Mouse (Mus musculus) CH12.LX (cell line): Measurements from ENCODE around the gene Adprh. TPM values are rescaled to one million over a fixed set of nuclear protein-coding genes. Genes with fewer than 3 reads are reported as not detected.

Experiments
- DNase-seq: peaks from one replicate; pipeline ENCODE4 v3.0.0-alpha.2; 2013; ENCODE audit errors: extremely low read depth
- H3K27ac ChIP-seq: 2 replicates; pipeline ENCODE4 v1.5.1; 2012; ENCODE audit warnings: low read depth, mild to moderate bottlenecking, control low read depth, moderate library complexity; ENCODE audit not compliant: insufficient read depth
- H3K27me3 ChIP-seq: replicated peaks from 2 replicates; pipeline ENCODE3; 2012; ENCODE audit warnings: inconsistent platforms
- H3K36me3 ChIP-seq, 2 experiments: replicated peaks in 1 of 2; 2 replicates each; pipeline versions ENCODE3 to v1.6.1; 2012; ENCODE audit warnings: inconsistent platforms in 1 of 2, low read length in 1 of 2, mild to moderate bottlenecking in 1 of 2, mixed read lengths in 1 of 2, moderate library complexity in 1 of 2; ENCODE audit not compliant: control insufficient read depth in 1 of 2, insufficient read depth in 1 of 2
- H3K4me1 ChIP-seq, 2 experiments: 2 replicates each; pipeline ENCODE4 v1.6.1; 2012; ENCODE audit warnings: inconsistent platforms in 1 of 2, moderate library complexity in 1 of 2; ENCODE audit not compliant: insufficient read depth in 2 of 2, control insufficient read depth in 1 of 2
- H3K4me2 ChIP-seq: 2 replicates; pipeline ENCODE4 v1.6.1; 2012; ENCODE audit warnings: low read depth, mild to moderate bottlenecking, control low read depth; ENCODE audit not compliant: poor library complexity, insufficient read depth, severe bottlenecking
- H3K4me3 ChIP-seq, 3 experiments: fragments of 150-350 bp in 1 of 3; sonication (generic) in 1 of 3; replicated peaks in 1 of 3; 2 replicates each; pipeline versions ENCODE3 to v1.5.1; 2011 to 2012; ENCODE audit warnings: low read depth in 2 of 3, low read length in 2 of 3, mild to moderate bottlenecking in 2 of 3, moderate library complexity in 2 of 3, control low read depth in 1 of 3, improper control_type of control experiment in 1 of 3, inconsistent platforms in 1 of 3, mixed read lengths in 1 of 3; ENCODE audit not compliant: poor library complexity in 1 of 3
- H3K79me2 ChIP-seq: replicated peaks from 2 replicates; pipeline ENCODE4 v1.6.1; 2012; ENCODE audit warnings: mild to moderate bottlenecking, moderate library complexity; ENCODE audit not compliant: control insufficient read depth, poor library complexity, insufficient read depth, severe bottlenecking; ENCODE audit errors: extremely low read depth
- H3K9ac ChIP-seq: 2 replicates; pipeline ENCODE4 v1.6.1; 2012; ENCODE audit warnings: low read depth, mild to moderate bottlenecking, control low read depth, moderate library complexity; ENCODE audit not compliant: insufficient read depth
- H3K9me3 ChIP-seq: replicated peaks from 2 replicates; pipeline ENCODE3; 2012; ENCODE audit warnings: low read length, inconsistent platforms, mixed read lengths
- CHD1 ChIP-seq: IDR thresholded peaks from 2 replicates; pipeline ENCODE4 v1.6.1; 2012; ENCODE audit warnings: low read depth, low read length, improper control_type of control experiment, inconsistent platforms
- ELF1 ChIP-seq: IDR thresholded peaks from 2 replicates; pipeline ENCODE4 v1.6.1; 2014; ENCODE audit warnings: low read depth, mild to moderate bottlenecking, inconsistent platforms, low read length, improper control_type of control experiment
- IRF4 ChIP-seq: IDR thresholded peaks from 2 replicates; pipeline ENCODE4 v1.6.1; 2014; ENCODE audit warnings: low read depth, mild to moderate bottlenecking, inconsistent platforms, low read length, improper control_type of control experiment
- MAFK ChIP-seq: IDR thresholded peaks from 2 replicates; pipeline ENCODE4 v1.6.1; 2011; ENCODE audit warnings: low read length, improper control_type of control experiment; ENCODE audit not compliant: insufficient replicate concordance
- MAX ChIP-seq: IDR thresholded peaks from 2 replicates; pipeline ENCODE4 v1.6.1; 2011; ENCODE audit warnings: low read length, improper control_type of control experiment
- MAZ ChIP-seq: IDR thresholded peaks from 2 replicates; pipeline ENCODE4 v1.6.1; 2012; ENCODE audit warnings: low read depth, mild to moderate bottlenecking, inconsistent platforms, low read length, improper control_type of control experiment, moderate library complexity
- MEF2A ChIP-seq: IDR thresholded peaks from 2 replicates; pipeline ENCODE4 v1.6.1; 2014; ENCODE audit warnings: low read depth, mild to moderate bottlenecking, inconsistent platforms, low read length, improper control_type of control experiment, borderline replicate concordance
- MYC ChIP-seq: IDR thresholded peaks from 2 replicates; pipeline ENCODE4 v1.6.1; 2011; ENCODE audit warnings: low read depth, mild to moderate bottlenecking, improper control_type of control experiment, low read length
- NRF1 ChIP-seq: IDR thresholded peaks from 2 replicates; pipeline ENCODE4 v1.6.1; 2014; ENCODE audit warnings: low read depth, mild to moderate bottlenecking, inconsistent platforms, low read length, improper control_type of control experiment, moderate library complexity
- POLR2AphosphoS2 ChIP-seq: IDR thresholded peaks from 2 replicates; pipeline ENCODE4 v1.6.1; 2011; ENCODE audit warnings: low read depth, low read length, improper control_type of control experiment
- RAD21 ChIP-seq: IDR thresholded peaks from 2 replicates; pipeline ENCODE4 v1.6.1; 2011; ENCODE audit warnings: low read depth, mild to moderate bottlenecking, low read length, improper control_type of control experiment, moderate library complexity
- RCOR1 ChIP-seq: conservative IDR thresholded peaks from 2 replicates; pipeline ENCODE4 v1.6.1; 2012; ENCODE audit warnings: low read depth, mild to moderate bottlenecking, inconsistent platforms, low read length, improper control_type of control experiment
- SMC3 ChIP-seq: IDR thresholded peaks from 2 replicates; pipeline ENCODE4 v1.6.1; 2011; ENCODE audit warnings: low read depth, low read length, improper control_type of control experiment
- TBP ChIP-seq: conservative IDR thresholded peaks from 2 replicates; pipeline ENCODE4 v1.6.1; 2011; ENCODE audit warnings: low read depth, low read length, improper control_type of control experiment
- TCF12 ChIP-seq: IDR thresholded peaks from 2 replicates; pipeline ENCODE4 v1.6.1; 2014; ENCODE audit warnings: low read depth, mild to moderate bottlenecking, inconsistent platforms, low read length, improper control_type of control experiment
- USF2 ChIP-seq: conservative IDR thresholded peaks from 2 replicates; pipeline ENCODE4 v1.6.1; 2011; ENCODE audit warnings: low read depth, low read length, improper control_type of control experiment
- ZC3H11A ChIP-seq: IDR thresholded peaks from 2 replicates; pipeline ENCODE4 v1.6.1; 2012; ENCODE audit warnings: low read depth, mild to moderate bottlenecking, inconsistent platforms, low read length, improper control_type of control experiment
- ZMIZ1 ChIP-seq: IDR thresholded peaks from 2 replicates; pipeline ENCODE4 v1.6.1; 2012; ENCODE audit warnings: low read depth, mild to moderate bottlenecking, inconsistent platforms, low read length, improper control_type of control experiment
- dilution Hi-C: fragments of 300-500 bp; cut with MboI; formaldehyde crosslinking; loops from 2 replicates; pipeline ENCODE4 v1.14.3; 2020; ENCODE audit warnings: low sequenced_read_pairs; ENCODE audit not compliant: extremely low pct_unique_long_range_greater_than_20kb, extremely low pct_ligation_motif_present
- in situ Hi-C: fragments of 300-500 bp; cut with MboI; formaldehyde crosslinking; loops from 3 replicates; pipeline ENCODE4 v1.14.3; 2019; ENCODE audit warnings: low sequenced_read_pairs, low pct_ligation_motif_present, low pct_unique_long_range_greater_than_20kb, mixed read lengths
- polyA plus RNA-seq: library from polyadenylated mRNA; unstranded; fragments of >175 nt; gene quantifications from 2 replicates; pipeline ENCODE4 v1.2.1, GENCODE M21; 2012; ENCODE audit warnings: low read depth; ENCODE audit not compliant: insufficient read length
- total RNA-seq, 2 experiments: library from RNA; depleted of rRNA; stranded (reverse); fragments of 300-350 nt in 1 of 2; fragments of >200 nt in 1 of 2; gene quantifications; 2 replicates each; pipeline ENCODE4 v1.2.3; 2012 to 2014

Adprh gene
- total and polyA plus RNA-seq, 3 experiments: 45.3 to 82.9 (median 67.7) TPM

DNA sequence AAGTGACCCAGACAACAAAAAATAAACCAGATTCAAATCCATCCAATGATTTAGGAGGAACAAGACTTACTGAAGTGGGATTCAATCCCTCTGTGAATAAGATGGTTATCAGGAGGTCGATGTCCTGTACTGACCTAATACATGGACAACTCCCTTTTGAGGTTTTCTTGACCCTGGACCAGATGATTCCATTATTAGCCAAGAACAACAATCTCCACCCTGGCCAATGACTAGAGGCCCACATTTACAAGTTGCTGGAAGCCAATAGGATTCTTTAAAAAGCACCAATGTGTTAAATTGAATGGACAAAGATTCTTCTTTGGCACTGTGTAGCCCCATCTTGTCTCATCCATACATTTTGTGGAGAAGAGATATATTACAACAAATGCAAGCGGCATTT is 27.1 kb downstream of the Adprh start:
- no peaks in the 10 kb centered on the region for H3K79me2 ChIP-seq
- no peak overlapping the region for H3K4me3 ChIP-seq
- dilution Hi-C loops: no loop called here

DNA sequence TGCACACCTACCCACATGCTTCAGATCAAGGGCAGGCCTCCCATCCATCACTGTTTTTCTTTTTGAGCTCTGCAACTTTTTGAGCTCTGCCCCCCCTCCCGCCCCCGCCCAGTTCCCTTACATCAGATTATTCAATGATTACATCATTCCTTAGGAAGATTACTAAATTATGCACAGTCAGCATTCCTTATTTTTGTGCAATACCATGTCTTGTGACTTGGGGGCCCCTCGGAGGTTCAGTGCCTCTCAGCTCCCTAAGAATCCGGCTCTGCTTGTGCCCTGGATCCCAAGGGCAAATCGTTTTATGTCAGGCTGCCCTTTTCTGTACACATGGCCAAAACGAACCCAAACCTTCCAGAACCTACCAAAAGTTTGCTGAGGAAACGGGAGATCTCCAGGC is 37.5 kb downstream of the Adprh start:
- Histone ChIP-seq H3K4me1 (peaks cover 25 to 52% of the 10 kb centered on the region in 2 experiments), H3K9ac (no peak overlapping the region), H3K9me3 (no peaks in the 10 kb centered on the region), H3K4me2 (no peak overlapping the region), H3K36me3 (no peaks in the 10 kb centered on the region), H3K79me2 (no peaks in the 10 kb centered on the region), H3K4me3 (no peak overlapping the region), H3K27me3 (no peaks in the 10 kb centered on the region), H3K27ac (no peak overlapping the region)
- no peak for DNase-seq
- dilution Hi-C loops (no loop called here), in situ Hi-C loops (no loop called here)
- TF ChIP-seq POLR2AphosphoS2: no peak
- TF ChIP-seq MAFK: peak; percentile 92
- no peak for TF ChIP-seq MAZ

More for the DNA sequence above, 27.1 kb downstream of the Adprh start:
- no peak for DNase-seq
- Histone ChIP-seq H3K27me3 (no peaks in the 10 kb centered on the region), H3K4me1 (peaks cover 0 to 8% of the 10 kb centered on the region in 2 experiments; a peak in 2 of 4 replicates), H3K27ac (no peak overlapping the region), H3K9me3 (no peaks in the 10 kb centered on the region), H3K9ac (no peak overlapping the region), H3K36me3 (no peaks in the 10 kb centered on the region), H3K4me2 (no peak overlapping the region)
- no peak for TF ChIP-seq RAD21
- no peak for TF ChIP-seq ELF1
- no peak for TF ChIP-seq POLR2AphosphoS2
- no peak for TF ChIP-seq NRF1
- TF ChIP-seq MEF2A: no peak
- TF ChIP-seq TCF12: no peak
- no peak for TF ChIP-seq TBP
- no peak for TF ChIP-seq RCOR1
- no peak for TF ChIP-seq USF2
- no peak for TF ChIP-seq MYC
- no peak for TF ChIP-seq IRF4
- no peak for TF ChIP-seq MAX
- TF ChIP-seq ZC3H11A: no peak
- TF ChIP-seq MAZ: no peak
- no peak for TF ChIP-seq CHD1
- no peak for TF ChIP-seq ZMIZ1
- TF ChIP-seq SMC3: no peak
- in situ Hi-C loops: no loop called here
